Mouse (Mus musculus): ENCODE measurements at regions not wholly inside any gene's neighbourhood (a gene's known extent, or its start where the extent isn't known, plus 50 kb on each side); places are given as distances from the start of the nearest gene placed in this dataset.
"Not testable (repeated sequence)": the region's sequence is repeated elsewhere in the genome, so short reads cannot be mapped to it uniquely, and the experiment has no call there.

DNA sequence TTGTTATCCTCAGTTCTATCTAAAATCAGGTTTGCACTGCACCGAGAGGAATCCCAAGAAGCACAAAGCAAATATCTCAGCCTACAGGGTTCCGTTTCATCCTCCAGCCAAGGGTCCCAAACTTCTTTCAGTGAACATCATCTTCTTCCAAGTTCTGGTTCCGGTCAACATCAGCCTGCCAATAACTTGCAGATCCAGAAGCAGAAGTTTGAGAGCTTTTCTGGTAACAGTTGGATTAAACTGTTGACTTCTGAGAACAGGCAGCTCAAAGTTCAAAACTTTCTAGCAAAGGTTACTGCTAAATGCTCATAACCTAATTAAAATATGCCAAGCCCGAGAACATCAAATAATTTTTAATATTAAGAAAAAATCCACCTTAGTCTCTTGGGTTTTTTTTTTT, 237.0 kb upstream of the Gm37988 start:
- DNase-seq = no peak

DNA sequence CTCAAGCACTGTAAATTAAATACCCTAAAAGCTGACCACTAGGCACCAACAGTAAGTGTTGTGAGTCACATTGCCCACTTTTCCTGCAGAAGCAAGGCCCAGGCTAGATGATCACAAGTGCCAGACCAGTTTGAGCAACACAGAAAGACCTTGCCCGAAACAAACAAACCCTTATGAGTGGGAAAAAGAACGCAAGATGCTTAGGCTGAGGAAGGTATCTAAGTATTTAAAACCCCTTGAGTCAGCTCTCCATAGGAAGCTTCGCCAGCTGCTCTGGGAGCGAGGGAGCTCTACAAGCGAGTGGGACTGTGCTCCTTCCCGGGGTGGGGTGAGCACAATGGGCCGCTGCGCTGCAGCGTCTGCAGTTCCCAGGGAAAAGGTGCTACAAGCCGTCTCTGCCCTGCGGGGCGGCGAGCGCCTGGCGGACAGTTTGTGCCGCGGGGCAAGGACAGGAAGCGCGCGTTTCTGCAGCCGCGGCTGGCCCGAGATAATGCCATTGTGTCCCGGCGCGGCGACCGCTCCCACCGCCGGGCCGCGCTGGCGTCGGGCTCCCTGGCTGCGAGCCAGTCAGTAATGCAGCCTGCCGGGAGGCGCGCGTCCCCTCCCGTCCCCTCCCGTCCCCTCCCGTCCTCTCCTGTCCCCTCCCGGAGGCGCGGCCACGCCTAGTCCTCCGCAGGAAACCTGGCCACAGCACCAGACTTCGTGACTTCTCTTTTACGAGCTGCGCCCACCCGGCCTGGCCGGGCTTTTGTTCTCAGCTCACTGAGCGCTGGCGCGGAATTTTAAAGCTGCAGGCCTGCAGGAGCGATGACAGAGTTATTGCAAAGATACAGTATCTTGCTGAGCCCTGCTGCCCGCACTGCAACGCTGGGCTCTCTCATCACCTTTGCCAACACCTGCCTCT, 236.1 kb upstream of the Gm37988 start:
- DNase-seq = peak; percentile 75

DNA sequence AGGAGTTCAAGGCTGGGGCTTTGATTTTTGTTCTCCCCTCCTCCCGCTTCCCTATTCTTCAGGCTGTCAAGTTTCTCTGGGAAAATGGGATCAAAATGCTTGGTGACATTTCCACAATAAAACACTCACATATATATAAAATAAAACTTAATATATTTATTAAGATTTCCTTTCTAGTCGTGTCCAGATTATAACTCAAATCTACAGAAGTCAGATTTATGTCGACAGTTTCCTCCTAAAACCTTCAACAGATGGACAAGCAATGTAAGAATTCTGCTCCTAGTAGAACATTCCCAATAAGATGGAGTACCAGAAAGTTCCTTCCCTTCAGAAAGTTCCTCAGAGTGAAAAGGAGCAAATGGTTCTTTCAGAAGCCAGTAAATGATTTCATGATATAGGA, 235.4 kb upstream of the Gm37988 start:
- no peak for DNase-seq

DNA sequence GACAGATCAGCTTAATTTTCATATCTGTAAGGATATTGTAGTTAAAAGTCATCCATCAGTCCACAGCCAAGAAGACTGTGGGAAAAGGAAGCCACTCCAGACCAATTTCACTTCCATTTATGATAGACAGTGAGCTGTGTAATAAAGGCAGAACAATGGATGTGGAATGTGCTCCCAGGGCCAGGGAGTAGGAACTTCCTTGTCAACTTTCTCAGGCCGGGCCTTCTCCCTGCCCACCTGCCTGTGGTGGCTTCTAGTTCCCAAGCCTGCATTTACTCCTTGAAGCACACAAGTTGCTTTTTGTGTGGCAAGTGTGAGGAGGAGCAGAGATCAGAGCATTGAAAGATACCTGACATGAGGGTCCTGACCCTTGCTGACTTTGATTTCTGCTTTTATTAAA, 233.6 kb upstream of the Gm37988 start:
- DNase-seq = no peak

DNA sequence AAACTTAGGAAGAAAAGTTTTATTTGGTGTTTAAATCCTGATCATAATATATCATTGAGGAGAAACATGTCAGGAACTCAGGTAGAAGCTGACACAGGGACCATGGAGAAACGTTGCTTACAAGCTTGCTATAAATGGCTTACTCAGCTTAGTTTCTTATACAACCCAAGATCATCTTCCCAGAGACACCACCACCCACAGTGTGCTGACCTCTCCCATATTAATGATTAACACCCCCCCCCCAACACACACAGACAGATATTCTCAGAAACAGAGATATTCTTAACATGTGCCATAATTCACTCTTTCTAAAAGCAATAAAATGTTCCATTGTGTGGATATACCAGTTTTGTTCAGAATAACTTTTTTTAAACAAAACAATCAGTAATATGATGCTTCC, 230.7 kb upstream of the Gm37988 start:
- no peak for DNase-seq

DNA sequence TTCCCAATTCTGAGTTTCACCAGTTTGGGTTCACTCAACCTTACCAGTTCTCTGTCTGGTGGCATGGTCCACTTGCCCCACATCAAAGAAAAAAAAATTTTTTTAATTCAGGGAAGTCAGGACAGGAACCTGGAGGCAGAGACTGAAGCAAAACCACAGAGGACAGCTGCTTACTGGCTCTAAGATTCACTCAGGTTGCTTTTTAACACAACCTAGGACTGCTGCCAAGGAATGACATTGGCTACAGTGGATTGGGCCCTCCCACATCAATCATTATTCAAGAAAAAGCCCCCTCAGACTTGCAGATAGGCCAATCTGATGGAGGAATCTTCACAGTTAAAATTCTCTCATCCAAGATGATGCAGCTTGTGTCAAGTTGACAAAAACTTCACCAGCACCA, 225.2 kb upstream of the Gm37988 start:
- no peak for DNase-seq

DNA sequence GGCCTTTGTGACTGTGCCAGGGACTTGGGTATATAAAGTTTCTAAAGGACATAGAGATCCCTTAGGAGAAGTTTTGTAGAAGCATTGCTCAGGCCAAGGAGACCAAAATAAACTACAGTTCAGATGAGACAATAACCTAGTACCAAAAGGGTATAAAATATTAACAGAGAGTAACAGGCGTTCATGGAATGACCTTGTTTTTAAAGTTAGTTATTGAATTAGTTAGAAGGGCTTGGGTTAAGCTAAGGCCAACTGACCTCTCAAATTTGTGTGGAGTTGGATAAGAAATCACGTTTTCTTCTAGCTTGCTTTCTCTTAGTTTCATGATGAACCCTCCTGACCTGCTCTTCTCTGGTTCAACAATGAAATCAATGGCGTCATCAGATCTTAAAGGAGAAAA, 209.8 kb upstream of the Gm37988 start:
- no peak for DNase-seq

DNA sequence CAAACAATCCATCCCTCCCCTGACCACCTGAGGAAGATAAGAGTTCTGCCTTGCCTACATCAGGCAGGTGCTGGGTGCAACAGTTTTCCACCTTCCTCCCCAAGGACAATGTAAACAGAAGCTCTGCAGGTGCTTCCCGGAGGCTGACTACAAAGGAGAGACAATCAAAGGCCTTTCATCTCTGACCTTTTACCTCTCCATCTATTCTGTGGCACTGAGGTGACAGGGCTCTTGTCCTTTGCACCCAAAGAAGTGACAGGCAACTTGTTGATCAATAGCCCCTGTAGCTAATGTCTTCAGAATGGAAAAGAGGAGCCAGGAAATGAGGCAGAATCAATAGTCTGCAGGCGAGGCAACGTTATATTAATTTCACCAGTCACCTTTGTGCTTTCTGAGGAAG, 209.3 kb upstream of the Gm37988 start:
- no peak for DNase-seq

DNA sequence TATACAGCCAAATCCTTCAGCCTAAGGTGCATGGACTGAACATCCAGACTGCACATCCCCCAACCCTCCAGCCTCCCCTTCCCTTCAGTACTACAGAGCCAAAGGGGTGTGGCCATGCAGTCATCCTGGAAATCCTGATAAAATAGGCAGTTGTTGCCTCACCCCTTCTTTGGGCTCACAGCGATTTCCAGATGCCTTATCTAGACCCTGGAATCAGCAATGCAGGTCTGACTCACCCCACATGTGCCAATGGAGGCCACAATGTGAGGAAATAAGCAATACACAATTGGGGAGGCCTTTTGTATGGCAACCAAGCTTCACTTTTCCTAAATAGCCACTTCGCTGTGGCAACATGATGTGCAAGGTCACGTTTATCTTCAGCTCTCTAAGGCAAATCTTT, 205.3 kb upstream of the Gm37988 start:
- DNase-seq = no peak

DNA sequence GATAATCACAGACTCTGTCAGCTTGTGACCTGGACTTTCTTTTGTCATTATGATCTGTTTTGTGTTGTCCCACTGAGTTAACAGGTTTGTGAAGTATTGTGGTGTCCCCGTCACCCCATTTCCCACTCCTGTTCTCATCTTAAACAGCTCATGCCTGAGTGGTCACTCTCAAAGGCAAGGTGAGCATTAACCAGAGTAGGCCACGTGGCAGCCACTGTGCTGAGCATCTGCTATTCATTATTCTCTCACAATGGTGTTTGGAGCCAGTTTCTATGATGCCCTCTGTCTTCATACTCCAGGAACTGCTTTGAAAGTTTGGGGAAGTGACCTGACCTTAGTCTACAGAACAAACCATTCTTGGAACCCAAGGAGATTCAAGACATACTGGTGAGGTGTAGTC, 198.9 kb upstream of the Gm37988 start:
- no peak for DNase-seq

DNA sequence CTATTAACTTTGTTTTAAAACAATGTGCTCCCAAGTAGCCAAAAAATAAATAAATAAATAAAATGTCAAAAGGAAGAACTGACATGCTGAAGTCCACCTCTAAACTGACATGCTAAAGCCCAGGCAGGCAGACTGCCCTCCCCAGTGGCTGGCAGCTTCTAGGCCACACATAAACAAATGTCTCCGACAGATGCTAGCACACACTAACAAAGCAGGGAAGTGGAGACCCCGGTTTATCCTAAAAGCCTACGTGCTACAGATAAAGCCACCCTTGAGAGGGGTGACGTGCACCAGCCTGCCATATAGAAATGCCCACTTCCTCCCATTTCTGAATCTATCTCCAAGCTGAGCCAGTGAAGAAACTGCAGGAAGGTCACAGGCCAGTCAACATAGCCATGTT, 194.4 kb upstream of the Gm37988 start:
- DNase-seq = no peak

DNA sequence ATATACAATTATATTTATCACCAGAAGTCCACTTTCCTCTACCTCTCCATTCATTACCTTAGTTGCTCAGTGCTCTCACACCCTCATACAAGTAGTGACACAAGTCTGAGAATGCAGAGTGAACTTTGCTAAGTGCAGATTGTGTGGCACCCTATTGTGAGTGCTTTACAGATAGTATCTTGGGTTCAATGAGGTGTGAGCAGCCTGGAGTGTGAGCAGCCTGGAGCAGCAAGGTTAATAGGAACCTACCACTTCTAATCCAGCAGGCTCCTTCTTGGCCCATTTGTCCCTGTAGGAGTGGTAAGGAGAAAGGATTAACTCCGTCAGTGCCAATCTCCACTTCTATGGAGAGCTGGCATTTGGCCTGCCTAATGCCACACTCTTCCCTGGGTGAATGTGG, 192.4 kb upstream of the Gm37988 start:
- no peak for DNase-seq

DNA sequence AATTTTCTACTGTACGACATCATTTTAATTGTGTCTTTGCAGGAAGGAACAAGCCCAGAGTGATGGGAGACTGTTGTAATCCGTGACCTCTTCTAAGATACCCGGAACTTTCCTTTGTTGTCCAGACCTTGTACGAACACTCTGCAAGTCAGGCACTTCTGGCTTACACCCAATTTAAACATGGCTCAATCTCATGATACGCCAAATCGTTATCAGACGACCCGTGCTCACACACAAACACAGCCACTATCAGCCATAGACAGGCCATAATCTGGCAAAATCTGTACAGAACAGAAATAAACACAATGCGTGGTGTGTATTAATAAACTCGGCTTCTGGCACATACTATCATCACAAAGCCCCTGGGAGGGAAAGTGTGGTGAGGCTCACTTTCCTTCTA, 190.2 kb upstream of the Gm37988 start:
- DNase-seq = no peak

DNA sequence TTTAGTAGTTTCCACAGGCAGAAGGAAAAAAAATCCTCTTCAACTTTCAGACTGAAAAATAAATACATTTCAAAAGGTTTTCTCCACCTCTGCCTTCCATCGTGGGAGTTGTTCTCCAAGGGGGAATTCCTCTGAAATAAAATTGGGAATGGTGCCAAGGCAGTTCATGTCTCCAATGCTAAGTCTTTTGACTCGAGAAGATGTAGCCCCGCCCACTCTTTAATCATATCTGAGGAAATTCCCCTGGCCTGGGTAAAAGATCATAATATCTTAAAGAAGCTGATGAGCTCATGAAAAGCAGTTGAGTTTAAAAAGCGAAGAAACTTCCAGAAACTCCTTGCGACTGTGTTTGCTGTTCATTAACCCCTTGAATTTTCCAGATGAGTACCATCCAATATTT, 185.3 kb upstream of the Gm37988 start:
- DNase-seq = no peak

DNA sequence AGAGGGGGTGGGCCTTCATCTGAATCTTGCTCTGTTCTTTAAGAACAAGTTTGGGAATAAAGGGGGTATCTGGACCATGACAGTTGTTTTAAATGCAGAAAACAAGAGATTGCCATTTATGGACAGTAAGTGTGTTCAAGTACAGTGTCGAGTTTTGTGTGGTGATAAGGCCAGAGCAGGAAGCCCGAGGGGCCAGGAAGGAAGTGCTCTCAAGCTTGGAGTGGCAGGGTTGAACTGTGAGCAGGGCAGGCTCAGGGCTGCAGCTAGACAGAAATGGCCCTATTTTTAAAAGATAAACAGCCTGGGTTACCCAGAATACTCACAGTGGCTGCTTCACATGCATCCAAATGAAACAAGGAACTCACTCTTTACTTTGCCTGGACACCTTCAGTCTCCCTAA, 184.4 kb upstream of the Gm37988 start:
- no peak for DNase-seq

DNA sequence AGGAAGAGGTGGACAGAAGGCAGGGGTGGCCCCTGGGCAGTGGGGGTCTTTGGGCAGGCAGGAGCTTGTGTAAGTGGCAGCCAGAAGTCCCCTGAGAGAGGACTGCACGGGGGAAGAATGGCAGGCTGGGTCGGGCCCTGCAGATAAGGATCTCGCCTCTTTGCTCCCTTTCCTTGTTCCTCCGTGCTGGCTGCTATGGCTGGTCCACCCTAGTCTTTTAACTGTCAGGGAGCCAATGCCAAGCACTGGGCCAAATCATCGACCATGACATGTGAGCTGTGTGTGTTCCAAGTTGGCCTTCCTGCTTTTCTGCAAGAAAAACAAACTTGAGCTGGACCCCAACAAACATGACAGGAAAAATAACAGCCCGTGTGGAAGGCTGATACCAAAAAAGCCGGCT, 153.8 kb upstream of the Gm37988 start:
- DNase-seq = no peak

DNA sequence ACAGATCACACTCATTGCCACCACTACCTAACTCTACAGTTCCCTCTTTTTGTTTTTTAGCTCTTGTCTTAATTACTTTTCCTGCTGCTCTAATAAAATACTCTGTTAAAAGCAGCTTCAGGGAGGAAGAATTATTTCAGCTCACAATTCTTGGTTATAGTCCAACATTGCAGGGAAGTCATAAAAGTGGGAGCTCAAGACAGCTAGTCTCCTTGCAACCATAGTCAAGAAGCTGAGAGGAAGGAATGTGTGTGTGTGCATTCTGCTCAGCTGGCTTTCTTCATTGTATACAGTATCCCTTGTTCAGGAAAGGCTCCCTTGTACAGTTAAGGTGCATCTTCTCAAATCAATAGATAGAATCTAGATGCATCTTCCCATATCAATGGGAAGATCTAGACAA, 152.4 kb upstream of the Gm37988 start:
- DNase-seq = no peak

DNA sequence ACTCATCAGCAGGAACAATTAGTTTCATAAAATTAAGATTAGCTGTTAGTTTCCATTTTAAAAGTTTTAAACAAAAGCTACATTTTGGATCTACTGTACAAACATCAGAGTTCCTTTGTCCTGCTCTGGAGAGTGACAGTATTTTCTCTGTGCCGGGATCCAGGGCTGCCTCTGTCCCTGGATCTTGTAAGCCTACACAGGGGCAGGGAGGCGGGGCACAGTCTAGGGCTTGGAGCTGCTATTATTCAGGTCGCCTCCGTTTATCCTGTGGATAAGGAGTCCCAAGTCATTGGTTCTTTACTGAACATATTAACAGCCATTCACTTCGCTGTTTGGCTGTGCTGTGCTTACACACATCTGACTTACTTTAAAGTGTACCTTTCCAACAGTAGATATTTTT, 150.8 kb upstream of the Gm37988 start:
- DNase-seq = no peak

DNA sequence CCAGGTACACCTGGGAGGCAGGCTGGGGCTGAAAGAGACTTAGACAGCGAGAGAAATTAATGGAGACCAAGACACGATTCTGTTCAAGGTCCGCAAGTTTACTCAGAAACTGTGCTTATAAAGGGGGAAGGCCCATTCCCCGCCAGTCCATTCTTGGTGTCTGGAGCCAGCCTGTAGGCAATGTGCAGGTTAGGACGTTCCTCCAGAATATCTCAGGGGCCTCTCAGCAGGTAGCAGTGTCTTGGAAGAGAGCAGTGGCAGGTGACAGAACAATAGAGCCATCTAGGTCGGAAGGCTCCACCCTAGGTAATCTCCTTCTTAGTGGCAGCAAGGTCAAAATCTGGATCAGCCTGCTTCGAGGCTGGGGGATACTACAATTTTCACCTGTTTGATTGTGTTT, 147.6 kb upstream of the Gm37988 start:
- not testable (repeated sequence) for DNase-seq

DNA sequence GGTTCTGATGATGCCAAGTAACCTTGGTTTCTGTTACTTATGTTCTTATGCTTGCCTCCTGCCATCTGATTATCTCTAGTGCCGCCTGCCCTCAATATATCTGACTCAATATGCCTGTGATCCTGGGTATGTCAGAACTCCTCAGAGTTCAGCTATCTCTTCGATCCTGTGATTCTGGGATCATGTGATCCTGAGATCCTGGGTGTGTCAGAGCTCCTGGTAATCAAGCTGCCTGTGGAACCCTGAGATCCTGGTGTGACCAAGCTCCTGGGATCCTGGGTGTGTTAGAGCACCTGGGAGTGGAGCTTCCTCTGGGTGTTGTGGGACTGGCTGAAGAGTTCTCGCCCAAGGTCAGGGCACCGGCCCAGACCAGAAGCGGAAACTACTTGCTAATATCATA, 147.1 kb upstream of the Gm37988 start:
- not testable (repeated sequence) for DNase-seq

DNA sequence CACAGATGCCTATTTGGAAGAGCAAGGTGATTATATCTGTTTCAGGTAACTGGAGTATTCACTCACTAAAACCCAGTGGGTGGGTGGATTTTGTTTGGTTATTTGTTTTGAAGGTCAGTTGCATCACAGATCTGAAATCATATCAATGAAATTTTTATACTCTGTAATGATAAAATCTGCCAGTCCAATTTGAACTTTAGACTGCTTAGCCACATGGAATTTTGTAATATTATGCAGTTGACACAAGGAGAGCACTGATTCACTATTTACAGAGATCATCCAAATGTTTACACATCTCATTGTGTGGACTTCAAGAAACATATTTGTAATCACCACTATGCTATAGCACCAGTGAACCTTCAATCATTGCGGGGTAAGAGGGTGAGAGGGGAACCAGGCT, 145.9 kb upstream of the Gm37988 start:
- no peak for DNase-seq

DNA sequence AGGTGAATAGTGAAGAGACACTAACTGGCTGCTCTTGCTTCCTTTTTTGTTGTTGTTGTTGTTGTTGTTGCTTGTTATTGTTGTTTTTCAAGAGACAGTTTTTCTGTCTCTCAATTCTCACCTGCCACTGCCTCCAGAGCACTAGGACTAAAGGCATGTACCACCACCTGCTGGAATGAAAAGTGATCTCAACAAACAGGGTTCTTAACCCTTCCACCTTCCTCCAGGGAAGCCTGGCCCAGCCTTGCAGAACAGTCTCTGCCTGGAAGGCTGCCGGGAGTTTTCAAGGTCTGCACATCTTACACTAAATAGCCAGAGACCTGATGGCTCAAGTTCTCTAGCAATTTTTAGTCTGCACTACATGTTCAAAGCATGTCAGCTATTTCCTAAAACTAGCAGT, 138.0 kb upstream of the Gm37988 start:
- DNase-seq = no peak

DNA sequence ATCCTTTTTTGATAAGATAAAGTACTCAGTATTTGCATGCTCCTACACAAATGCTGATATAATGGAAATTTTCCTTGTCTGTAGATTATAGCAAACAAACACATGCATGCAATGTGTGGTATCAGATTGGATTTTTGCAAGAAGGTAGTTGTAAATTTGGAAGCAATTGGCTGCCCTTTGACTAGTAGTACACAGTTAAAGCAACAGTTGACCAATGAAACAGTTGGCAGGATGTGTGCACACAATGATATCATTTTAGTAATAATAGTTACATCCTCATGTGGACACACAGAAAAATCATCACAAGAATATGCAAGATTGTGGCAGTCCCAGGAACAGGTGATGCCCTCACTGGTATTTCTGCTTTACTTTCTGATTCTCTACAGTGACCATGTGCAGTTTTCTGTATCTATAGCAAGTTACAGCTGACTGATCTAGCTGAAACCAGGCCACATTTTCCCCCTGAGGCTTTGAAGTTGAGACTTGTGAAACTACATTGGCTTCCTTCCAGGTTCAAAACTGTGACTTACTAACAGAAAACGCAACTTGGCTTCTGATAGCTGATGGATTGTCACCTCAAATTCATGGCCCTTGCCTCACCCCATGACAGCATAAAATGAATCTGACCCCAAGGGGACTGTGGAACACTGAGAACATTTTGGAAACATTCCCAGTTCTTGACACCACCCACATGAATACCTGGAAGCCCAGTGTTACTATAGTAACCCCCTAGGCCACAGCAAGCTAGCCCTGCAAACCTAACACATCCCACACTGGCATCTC, 136.3 kb upstream of the Gm37988 start:
- DNase-seq = no peak

DNA sequence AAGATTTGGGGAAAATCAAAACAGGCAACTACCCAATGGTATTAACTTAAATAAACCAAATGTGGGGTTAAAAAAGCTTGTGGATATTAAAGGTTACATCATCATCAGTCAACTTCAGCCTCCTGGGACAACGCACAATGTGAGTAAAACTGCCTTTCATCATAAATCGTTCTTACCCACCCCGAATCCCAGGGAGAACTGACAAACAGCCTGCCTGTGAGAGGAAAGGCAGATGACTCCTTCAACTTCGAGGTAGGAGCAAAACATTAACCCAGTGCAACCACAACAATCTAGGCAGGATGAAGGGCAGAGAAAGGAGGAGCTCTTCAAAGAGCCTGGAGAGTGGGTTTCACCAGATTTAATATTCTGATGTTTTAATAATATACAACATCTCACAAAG, 135.3 kb upstream of the Gm37988 start:
- DNase-seq = no peak

DNA sequence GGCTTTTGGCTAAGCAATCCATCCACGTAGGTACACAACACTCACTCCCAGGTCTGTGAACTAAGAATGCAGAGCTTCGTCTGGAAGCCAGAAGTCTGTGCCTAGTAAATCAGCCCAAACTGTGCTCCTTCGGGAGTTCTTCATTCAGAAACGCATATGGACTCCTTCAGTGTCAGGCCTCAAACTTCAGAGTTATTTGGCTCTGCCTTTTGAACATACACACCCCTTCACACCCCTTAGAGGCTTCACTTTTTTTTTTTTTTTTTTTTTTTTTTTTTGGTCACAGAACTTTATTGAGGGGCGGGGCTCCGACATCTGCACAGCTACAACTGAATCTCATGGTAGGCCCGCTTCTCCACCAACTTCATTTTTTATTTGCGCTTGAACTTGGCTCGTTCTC, 120.1 kb upstream of the Gm37988 start:
- no peak for DNase-seq

Measured in right cerebral cortex, postnatal 4 days (tissue).